Mouse (Mus musculus): ENCODE data around the gene Rhoc. TPM values are rescaled to one million over a fixed set of nuclear protein-coding genes. Genes with fewer than 3 reads are reported as not detected.

The Rhoc gene
- 95.0 and 126 TPM in 2 replicates for polyA plus RNA-seq (2015; fragmentation: Nextera tagmentation; extraction: Ambion mirVana)

DNA sequence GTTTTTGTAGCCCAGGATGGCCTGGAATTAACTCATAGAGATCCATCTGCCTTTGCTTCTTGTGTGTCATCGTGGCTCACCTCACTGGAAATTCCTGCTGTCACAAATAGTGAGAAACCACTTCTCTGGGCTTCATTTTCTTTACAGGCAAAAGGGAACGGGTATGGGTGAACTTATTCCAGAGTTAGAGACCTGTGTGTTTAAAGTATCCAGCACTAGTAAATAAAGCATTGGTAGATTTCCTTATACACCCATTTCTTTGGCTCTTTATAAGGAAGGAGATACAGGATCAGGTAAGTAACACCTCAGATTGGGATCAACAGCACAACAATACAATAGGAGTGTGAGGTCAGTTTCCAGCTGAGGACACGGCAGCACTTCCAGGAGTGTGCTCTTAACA is at the start of gene Rhoc:
TSS of gene Rhoc (plus strand) at position 301 of the 400 bp plus-strand sequence.

DNA sequence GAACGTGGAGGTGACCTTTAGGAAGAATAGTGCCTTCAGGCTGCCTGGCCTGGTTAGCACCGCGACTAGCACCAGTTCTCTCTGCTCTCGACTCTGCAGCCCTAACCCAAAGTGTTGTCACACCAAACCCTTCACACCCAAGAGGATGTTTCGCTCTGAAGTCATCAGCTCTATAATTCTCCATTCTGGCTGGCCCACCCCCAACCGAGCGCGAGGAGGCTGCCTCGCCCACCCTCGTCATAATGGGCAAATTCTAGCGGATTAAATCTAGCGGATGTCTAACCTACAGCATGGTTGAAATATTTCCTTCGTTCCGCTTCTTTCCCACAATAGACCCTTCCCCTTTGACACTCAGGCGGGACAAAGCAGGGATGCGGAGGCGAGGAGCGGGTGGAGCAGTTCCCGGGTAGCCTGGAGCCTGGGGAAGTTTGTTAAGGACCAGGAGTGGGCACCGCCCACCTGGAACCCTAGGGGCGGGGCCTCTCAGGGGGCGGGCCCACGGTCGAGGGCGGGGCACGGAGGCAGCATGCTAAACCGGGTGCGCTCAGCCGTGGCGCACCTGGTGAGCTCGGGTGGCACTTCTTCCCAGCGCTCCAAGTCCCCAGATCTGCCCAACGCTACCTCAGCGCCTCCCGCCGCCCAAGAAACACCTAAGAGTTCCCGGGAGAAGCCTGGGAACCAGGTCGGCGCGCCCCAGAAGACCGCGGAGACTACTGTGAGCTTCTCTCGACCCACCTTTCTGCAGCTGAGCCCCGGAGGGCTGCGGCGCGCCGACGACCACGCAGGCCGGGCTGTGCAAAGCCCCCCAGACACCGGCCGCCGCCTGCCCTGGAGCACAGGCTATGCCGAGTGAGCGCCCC is 7.4 kb upstream of the Rhoc start, which contains the start of gene Ppm1j:
TSS of gene Ppm1j (plus strand) at position 496 of the 860 bp plus-strand sequence.

GRCm38 (mm10) chr3:104781471-104781903 is 6.7 kb upstream of the Rhoc start, which contains the start of gene Fam19a3:
Fam19a3 (minus strand) TSS chr3:104781840.

DNA sequence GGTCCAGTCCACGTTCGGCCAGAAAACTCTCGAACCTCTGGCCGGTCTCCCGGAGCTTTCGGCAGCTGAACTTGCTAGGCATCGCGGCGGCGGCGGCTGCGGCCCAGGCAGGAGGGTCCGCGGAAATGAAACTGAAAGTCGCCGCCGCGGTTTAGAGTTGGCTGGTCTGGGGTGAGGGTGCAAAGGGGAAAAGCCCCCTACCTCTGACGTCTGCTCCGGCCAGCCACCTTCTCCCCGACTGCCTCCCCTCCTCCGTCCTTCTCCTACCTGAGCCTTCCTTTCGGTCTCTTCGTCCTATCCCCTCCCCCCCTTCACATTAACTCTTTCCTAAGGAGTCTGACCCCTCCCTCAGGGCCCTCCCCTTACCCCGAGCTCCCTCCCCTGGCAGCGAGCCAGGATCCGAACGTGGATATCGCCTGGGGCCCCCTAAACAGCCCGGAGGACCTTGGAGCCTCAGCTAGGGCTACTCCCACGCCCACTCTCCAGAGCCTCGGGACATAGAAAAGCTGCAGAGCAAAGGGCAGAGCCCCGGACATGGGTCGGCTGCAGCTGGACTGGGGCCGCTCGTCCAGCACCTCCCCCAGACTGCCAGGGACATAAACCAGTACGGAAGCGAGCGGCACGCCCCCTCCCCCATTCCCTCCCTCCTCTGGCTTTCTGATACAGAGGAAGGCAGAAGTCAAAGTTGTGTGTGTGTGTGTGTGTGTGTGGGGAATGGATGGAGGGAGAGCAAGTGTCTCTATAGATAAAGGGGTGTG is 30.0 kb downstream of the Rhoc start, which contains the start of gene Mov10:
TSS of gene Mov10 (minus strand) at position 573 of the 758 bp plus-strand sequence.

Other genes with a start within 250 kb of the Rhoc start
- 19.4 and 19.6 TPM in 2 replicates for gene Slc16a1, start 149.7 kb upstream of the Rhoc start, polyA plus RNA-seq (2015; fragmentation: Nextera tagmentation; extraction: Ambion mirVana)
- 15.8 and 17.7 TPM in 2 replicates for gene Ppm1j, start 7.3 kb upstream of the Rhoc start, polyA plus RNA-seq (2015; fragmentation: Nextera tagmentation; extraction: Ambion mirVana)
- 0.37 and 0.64 TPM in 2 replicates for gene Fam19a3, start 6.5 kb upstream of the Rhoc start, polyA plus RNA-seq (2015; fragmentation: Nextera tagmentation; extraction: Ambion mirVana)
- 13.4 and 14.5 TPM in 2 replicates for gene Mov10, start 30.2 kb downstream of the Rhoc start, polyA plus RNA-seq (2015; fragmentation: Nextera tagmentation; extraction: Ambion mirVana)
- gene St7l, start 75.6 kb downstream of the Rhoc start, polyA plus RNA-seq (2015; fragmentation: Nextera tagmentation; extraction: Ambion mirVana), result 22.9 and 24.4 TPM in 2 replicates
- gene Capza1, start 76.1 kb downstream of the Rhoc start, polyA plus RNA-seq (2015; fragmentation: Nextera tagmentation; extraction: Ambion mirVana), result 63.0 and 68.2 TPM in 2 replicates
- 0.49 and 0.55 TPM in 2 replicates for gene Wnt2b, start 173.5 kb downstream of the Rhoc start, polyA plus RNA-seq (2015; fragmentation: Nextera tagmentation; extraction: Ambion mirVana)

Data from skeletal muscle tissue, postnatal 0 days (tissue).